Mouse (Mus musculus): ENCODE measurements around the gene Icmt.

Gene Icmt

GRCm38 (mm10) chr4:152303172-152303571, 6.1 kb downstream of the Icmt start:
- no peak for DNase-seq

- no peak for DNase-seq
These were observed 7.7 kb downstream of the Icmt start for GRCm38 (mm10) chr4:152304685-152305084.

- DNase-seq: no peak
These were observed 9.0 kb downstream of the Icmt start for GRCm38 (mm10) chr4:152305991-152306390.

- DNase-seq: no peak
These were observed 10.5 kb downstream of the Icmt start for GRCm38 (mm10) chr4:152307542-152307941.

- DNase-seq: no peak
These were observed 15.2 kb downstream of the Icmt start for GRCm38 (mm10) chr4:152312186-152312585.

- DNase-seq: no peak
These were observed 16.2 kb downstream of the Icmt start for GRCm38 (mm10) chr4:152313211-152313632.

- DNase-seq: peak; percentile 42
These were observed 16.9 kb downstream of the Icmt start for GRCm38 (mm10) chr4:152313934-152314333.

- DNase-seq: no peak
These were observed 18.6 kb downstream of the Icmt start for GRCm38 (mm10) chr4:152315498-152316213.

GRCm38 (mm10) chr4:152317631-152318033, 20.6 kb downstream of the Icmt start:
- no peak for DNase-seq

- peak; percentile 68 for DNase-seq
These were observed 21.6 kb downstream of the Icmt start, which contains the start of gene Rnf207 for GRCm38 (mm10) chr4:152318517-152319234. Gene Rnf207, minus strand, starts transcription at chr4:152318993.

GRCm38 (mm10) chr4:152321464-152321863, 24.4 kb downstream of the Icmt start:
- no peak for DNase-seq

- DNase-seq: no peak
These were observed 27.9 kb downstream of the Icmt start for GRCm38 (mm10) chr4:152324641-152325562.

- peak; percentile 91 for DNase-seq
These were observed 28.8 kb downstream of the Icmt start, which contains the start of gene Rpl22 for GRCm38 (mm10) chr4:152325574-152326411. Gene Rpl22, plus strand, starts transcription at chr4:152325742.

GRCm38 (mm10) chr4:152326543-152326942, 29.5 kb downstream of the Icmt start:
- no peak for DNase-seq

- peak; percentile 85 for DNase-seq
These were observed 31.7 kb downstream of the Icmt start for GRCm38 (mm10) chr4:152328691-152329090.

- DNase-seq: peak; percentile 81
These were observed 35.9 kb downstream of the Icmt start for GRCm38 (mm10) chr4:152332952-152333351.

- no peak for DNase-seq
These were observed 36.6 kb downstream of the Icmt start for GRCm38 (mm10) chr4:152333587-152333986.

- no peak for DNase-seq
These were observed 40.7 kb downstream of the Icmt start for GRCm38 (mm10) chr4:152337772-152338171.

GRCm38 (mm10) chr4:152338419-152339292, 41.6 kb downstream of the Icmt start, which contains the start of gene Chd5:
Gene Chd5, plus strand, starts transcription at chr4:152338651.
- DNase-seq: no peak

- no peak for DNase-seq
These were observed 42.3 kb downstream of the Icmt start for GRCm38 (mm10) chr4:152339293-152339790.

All from thymus, postnatal 4 days (tissue).